Mouse (Mus musculus): ENCODE measurements at regions not wholly inside any gene's neighbourhood (a gene's known extent, or its start where the extent isn't known, plus 50 kb on each side); places are given as distances from the start of the nearest gene placed in this dataset.

DNA sequence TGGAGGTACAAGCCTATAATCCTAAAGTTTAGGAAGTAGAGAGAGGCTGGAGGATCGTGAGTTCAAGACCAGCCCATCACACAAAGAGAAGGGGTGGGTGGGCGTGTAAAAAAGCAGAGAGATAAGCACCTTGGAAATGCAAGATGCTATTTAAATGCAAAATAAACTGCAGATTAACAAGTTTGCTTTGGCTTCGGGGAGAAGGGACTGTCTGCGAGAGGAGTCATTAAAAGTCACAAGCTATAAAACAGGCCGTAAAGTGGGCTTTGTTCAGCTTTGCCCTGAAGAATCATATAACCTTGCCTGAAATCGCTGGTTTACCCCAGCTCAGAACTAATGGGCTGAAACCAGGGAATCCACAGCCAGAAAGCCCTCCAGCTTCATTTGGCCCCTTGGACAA is 173.3 kb upstream of the Jarid2 start:
- DNase-seq (no peak), ATAC-seq (no peak)
- no peaks in the 10 kb centered on the region for H3K9me3 ChIP-seq (ENCODE audit: low read length)
- H3K27me3 ChIP-seq (ENCODE audit: insufficient read depth, low read length): no peaks in the 10 kb centered on the region
- no peak overlapping the region for H3K4me3 ChIP-seq (ENCODE audit: low read depth, low read length)
- no peak overlapping the region for H3K9ac ChIP-seq (replicated peaks)
- H3K27ac ChIP-seq (ENCODE audit: low read depth): no peak overlapping the region
- no peaks in the 10 kb centered on the region for H3K36me3 ChIP-seq (replicated peaks; ENCODE audit: insufficient read depth, low read length)
- H3K4me2 ChIP-seq (ENCODE audit: low read depth, low read length): no peak overlapping the region
- H3K4me1 ChIP-seq (ENCODE audit: insufficient read depth): no peaks in the 10 kb centered on the region
- 77% methylated on average over 6 of the region's 6 CpGs for WGBS (ENCODE audit: insufficient replicate concordance)
- no peak for TF ChIP-seq CTCF (IDR thresholded peaks at IDR 0.05; ENCODE audit: low read depth)
- no peak for TF ChIP-seq EP300 (IDR thresholded peaks at IDR 0.05; ENCODE audit: low read depth)

DNA sequence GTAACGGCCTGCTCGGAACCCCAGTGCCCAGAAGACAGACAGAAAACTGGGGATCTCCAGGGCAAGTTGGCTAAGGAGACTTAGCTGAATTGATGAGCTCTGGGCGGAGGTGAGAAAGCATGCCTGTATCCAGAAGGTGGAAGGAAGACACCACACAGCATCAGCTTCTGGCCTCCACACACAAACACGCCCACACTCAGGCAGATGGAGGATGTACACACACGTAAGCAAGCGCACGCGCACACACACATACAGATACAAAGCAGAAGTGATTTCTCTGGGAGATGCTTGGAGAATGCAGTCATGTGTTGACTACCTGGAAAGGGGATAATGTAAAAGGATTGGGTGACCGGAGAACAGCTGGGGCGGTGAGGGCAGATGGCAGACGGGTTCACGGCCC is 171.2 kb upstream of the Jarid2 start:
- Histone ChIP-seq H3K36me3 (replicated peaks; ENCODE audit: insufficient read depth, low read length) (no peaks in the 10 kb centered on the region), H3K4me3 (ENCODE audit: low read depth, low read length) (no peak overlapping the region), H3K4me1 (ENCODE audit: insufficient read depth) (no peaks in the 10 kb centered on the region), H3K27me3 (ENCODE audit: insufficient read depth, low read length) (no peaks in the 10 kb centered on the region), H3K9me3 (ENCODE audit: low read length) (no peaks in the 10 kb centered on the region), H3K4me2 (ENCODE audit: low read depth, low read length) (no peak overlapping the region), H3K9ac (replicated peaks) (no peak overlapping the region), H3K27ac (ENCODE audit: low read depth) (no peak overlapping the region)
- DNase-seq (no peak), ATAC-seq (no peak)
- 88% methylated on average over 12 of the region's 12 CpGs for WGBS (ENCODE audit: insufficient replicate concordance)
- no peak for TF ChIP-seq EP300 (IDR thresholded peaks at IDR 0.05; ENCODE audit: low read depth)
- TF ChIP-seq CTCF (IDR thresholded peaks at IDR 0.05; ENCODE audit: low read depth): no peak

DNA sequence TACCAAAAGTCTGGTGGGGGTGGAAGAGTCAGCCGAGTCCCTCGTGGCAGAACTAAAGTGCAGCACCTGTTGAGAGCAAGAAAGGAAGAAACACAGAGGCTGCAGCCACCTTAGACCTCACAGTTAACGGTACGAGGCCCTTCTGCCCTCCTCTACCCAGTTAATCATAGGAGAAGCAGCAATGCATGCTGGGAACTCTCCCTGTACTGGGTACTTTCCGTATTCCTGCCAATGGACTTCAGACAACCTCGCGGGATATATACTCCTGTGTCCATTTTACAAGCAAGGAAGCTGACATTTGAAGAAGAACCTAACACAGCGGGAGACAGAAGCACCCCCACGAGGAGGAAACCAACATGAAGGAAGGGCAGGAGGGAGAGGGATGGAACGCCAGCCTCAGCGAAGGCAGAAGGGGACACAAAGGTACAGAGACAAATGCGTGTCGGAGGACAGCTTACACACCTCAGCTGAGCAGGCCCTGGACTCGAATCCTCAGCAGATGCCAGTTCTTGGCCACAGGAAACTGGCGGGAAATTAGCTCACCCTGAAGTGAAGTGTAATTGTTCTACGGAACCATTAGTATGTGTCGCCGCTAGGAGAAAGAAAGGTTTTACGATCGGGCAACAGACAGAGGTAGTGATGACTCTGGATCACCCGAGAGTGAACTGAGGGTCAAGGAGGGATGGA is 170.6 kb upstream of the Jarid2 start:
- no peaks in the 10 kb centered on the region for H3K9me3 ChIP-seq (ENCODE audit: low read length)
- no peaks in the 10 kb centered on the region for H3K4me1 ChIP-seq (ENCODE audit: insufficient read depth)
- no peaks in the 10 kb centered on the region for H3K36me3 ChIP-seq (replicated peaks; ENCODE audit: insufficient read depth, low read length)
- H3K27me3 ChIP-seq (ENCODE audit: insufficient read depth, low read length): no peaks in the 10 kb centered on the region
- no peak overlapping the region for H3K4me3 ChIP-seq (ENCODE audit: low read depth, low read length)
- no peak for ATAC-seq
- no peak for DNase-seq
- H3K9ac ChIP-seq (replicated peaks): no peak overlapping the region
- 78% methylated on average over 21 of the region's 21 CpGs for WGBS (ENCODE audit: insufficient replicate concordance)
- H3K27ac ChIP-seq (ENCODE audit: low read depth): no peak overlapping the region
- no peak overlapping the region for H3K4me2 ChIP-seq (ENCODE audit: low read depth, low read length)
- TF ChIP-seq CTCF (IDR thresholded peaks at IDR 0.05; ENCODE audit: low read depth) (no peak), EP300 (IDR thresholded peaks at IDR 0.05; ENCODE audit: low read depth) (no peak)

DNA sequence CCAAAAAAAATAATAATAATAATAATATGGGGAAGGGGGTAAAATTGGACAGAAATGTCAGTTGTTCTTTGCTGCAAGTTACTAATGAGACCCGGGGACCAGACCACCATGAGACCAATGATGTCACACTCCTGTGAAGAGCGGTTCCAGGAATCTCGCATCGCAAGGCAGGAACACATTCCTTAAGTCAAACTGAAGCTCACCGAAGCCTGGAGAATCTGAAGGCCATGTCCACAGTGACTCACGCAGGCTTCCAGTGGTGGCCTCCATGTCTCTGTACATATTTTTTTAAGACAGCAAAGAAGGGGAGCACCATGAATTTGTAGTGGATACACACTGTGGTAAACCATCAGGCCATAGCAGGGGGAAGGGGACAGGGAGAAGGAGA is 170.1 kb upstream of the Jarid2 start:
- 83% methylated on average over 6 of the region's 6 CpGs for WGBS (ENCODE audit: insufficient replicate concordance)
- Histone ChIP-seq H3K9me3 (ENCODE audit: low read length) (no peaks in the 10 kb centered on the region), H3K4me3 (ENCODE audit: low read depth, low read length) (no peak overlapping the region), H3K4me2 (ENCODE audit: low read depth, low read length) (no peak overlapping the region), H3K27ac (ENCODE audit: low read depth) (no peak overlapping the region), H3K27me3 (ENCODE audit: insufficient read depth, low read length) (no peaks in the 10 kb centered on the region), H3K36me3 (replicated peaks; ENCODE audit: insufficient read depth, low read length) (no peaks in the 10 kb centered on the region), H3K4me1 (ENCODE audit: insufficient read depth) (no peaks in the 10 kb centered on the region), H3K9ac (replicated peaks) (no peak overlapping the region)
- TF ChIP-seq EP300 (IDR thresholded peaks at IDR 0.05; ENCODE audit: low read depth) (no peak), CTCF (IDR thresholded peaks at IDR 0.05; ENCODE audit: low read depth) (no peak)
- ATAC-seq (no peak), DNase-seq (no peak)

DNA sequence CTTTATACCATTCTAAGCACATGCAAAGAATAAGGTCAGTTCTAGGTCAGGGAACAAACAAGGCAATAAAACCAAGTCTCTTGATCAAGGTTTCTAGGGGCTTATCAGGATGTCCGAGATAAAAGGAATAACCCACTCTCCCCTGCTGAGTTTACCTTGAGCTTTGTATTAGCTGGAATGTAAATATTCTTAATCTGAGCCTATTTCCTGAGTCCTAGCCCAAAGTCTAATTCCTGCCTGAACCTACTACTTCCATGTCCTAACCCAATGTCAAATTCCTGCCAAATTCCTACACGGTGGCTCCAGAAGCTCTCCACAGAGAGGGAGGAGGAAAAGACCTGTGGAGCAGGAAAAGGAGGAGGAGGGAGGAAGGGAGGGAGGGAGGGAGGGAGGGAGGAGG is 169.6 kb upstream of the Jarid2 start:
- Histone ChIP-seq H3K27ac (ENCODE audit: low read depth) (no peak overlapping the region), H3K36me3 (replicated peaks; ENCODE audit: insufficient read depth, low read length) (no peaks in the 10 kb centered on the region), H3K27me3 (ENCODE audit: insufficient read depth, low read length) (no peaks in the 10 kb centered on the region), H3K9ac (replicated peaks) (no peak overlapping the region), H3K4me3 (ENCODE audit: low read depth, low read length) (no peak overlapping the region), H3K4me2 (ENCODE audit: low read depth, low read length) (no peak overlapping the region), H3K9me3 (ENCODE audit: low read length) (no peaks in the 10 kb centered on the region), H3K4me1 (ENCODE audit: insufficient read depth) (no peaks in the 10 kb centered on the region)
- ATAC-seq: no peak
- 51% methylated on average over 2 of the region's 2 CpGs for WGBS (ENCODE audit: insufficient replicate concordance)
- no peak for DNase-seq
- TF ChIP-seq CTCF (IDR thresholded peaks at IDR 0.05; ENCODE audit: low read depth) (no peak), EP300 (IDR thresholded peaks at IDR 0.05; ENCODE audit: low read depth) (no peak)

DNA sequence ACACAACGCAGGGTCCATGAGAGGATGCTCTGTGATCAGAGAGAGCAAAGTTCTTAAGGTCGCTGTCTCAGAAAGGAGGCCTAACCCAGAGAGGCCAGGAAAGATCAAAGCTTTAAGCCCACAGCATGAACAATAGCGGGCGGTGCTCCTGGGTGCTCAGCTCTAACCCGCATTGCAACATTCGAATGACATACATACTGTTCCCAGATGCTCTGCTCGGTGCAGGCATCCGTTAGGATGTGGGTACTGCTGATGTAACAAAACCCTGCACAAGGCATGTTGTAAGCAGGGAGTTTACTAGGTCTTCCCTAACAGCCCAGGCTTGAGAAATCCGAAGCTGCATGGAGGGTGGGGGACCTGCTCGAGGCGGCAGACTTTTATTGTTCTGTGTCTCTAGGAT is 164.6 kb upstream of the Jarid2 start:
- Histone ChIP-seq H3K27ac (ENCODE audit: low read depth) (no peak overlapping the region), H3K27me3 (ENCODE audit: insufficient read depth, low read length) (no peaks in the 10 kb centered on the region), H3K4me3 (ENCODE audit: low read depth, low read length) (no peak overlapping the region), H3K4me1 (ENCODE audit: insufficient read depth) (no peaks in the 10 kb centered on the region), H3K9me3 (ENCODE audit: low read length) (no peaks in the 10 kb centered on the region), H3K9ac (replicated peaks) (no peak overlapping the region), H3K36me3 (replicated peaks; ENCODE audit: insufficient read depth, low read length) (no peaks in the 10 kb centered on the region), H3K4me2 (ENCODE audit: low read depth, low read length) (no peak overlapping the region)
- DNase-seq: peak; percentile 29
- TF ChIP-seq EP300 (IDR thresholded peaks at IDR 0.05; ENCODE audit: low read depth) (no peak), CTCF (IDR thresholded peaks at IDR 0.05; ENCODE audit: low read depth) (no peak)
- 62% methylated on average over 11 of the region's 11 CpGs for WGBS (ENCODE audit: insufficient replicate concordance)
- ATAC-seq: peak; percentile 36; the same call in 1 of the 2 replicates

DNA sequence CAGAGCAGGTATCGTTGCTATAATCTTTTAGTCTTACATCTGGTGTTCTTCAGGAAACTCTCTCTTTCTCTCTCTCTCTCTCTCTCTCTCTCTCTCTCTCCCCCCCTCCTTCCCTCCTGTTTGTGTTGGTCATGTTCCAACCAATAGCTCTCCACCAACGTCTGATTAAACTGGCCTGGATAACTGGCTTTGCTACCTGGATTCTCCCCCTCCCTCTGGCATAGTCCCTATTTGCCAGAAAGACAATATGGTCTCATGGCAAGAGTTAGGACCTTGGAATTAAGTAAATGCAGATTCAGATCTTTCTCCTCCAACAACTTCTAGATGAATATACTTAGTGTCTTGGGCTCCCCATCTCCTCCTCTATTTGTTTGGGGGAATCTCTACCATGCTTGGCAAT is 161.6 kb upstream of the Jarid2 start:
- TF ChIP-seq EP300 (IDR thresholded peaks at IDR 0.05; ENCODE audit: low read depth): no peak
- TF ChIP-seq CTCF (IDR thresholded peaks at IDR 0.05; ENCODE audit: low read depth): no peak
- H3K27me3 ChIP-seq (ENCODE audit: insufficient read depth, low read length): no peaks in the 10 kb centered on the region
- no peak for DNase-seq
- H3K4me3 ChIP-seq (ENCODE audit: low read depth, low read length): no peak overlapping the region
- 51% methylated on average over 2 of the region's 2 CpGs for WGBS (ENCODE audit: insufficient replicate concordance)
- ATAC-seq: no peak
- H3K36me3 ChIP-seq (replicated peaks; ENCODE audit: insufficient read depth, low read length): no peaks in the 10 kb centered on the region
- H3K9ac ChIP-seq (replicated peaks): no peak overlapping the region
- H3K27ac ChIP-seq (ENCODE audit: low read depth): no peak overlapping the region
- H3K4me2 ChIP-seq (ENCODE audit: low read depth, low read length): no peak overlapping the region
- no peaks in the 10 kb centered on the region for H3K4me1 ChIP-seq (ENCODE audit: insufficient read depth)
- no peaks in the 10 kb centered on the region for H3K9me3 ChIP-seq (ENCODE audit: low read length)
